In genomic region chr17:67776764-67777163, GRCm38 (mm10) we compare ENCODE assay signal across 8 mouse cellular contexts.
A peak's percentile ranks its signal among the peaks of the same experiment; 100 is the strongest.
DNase-seq lines count a peak whose midpoint lies in the region; ATAC-seq lines count a peak whose summit lies in the region.

No protein-coding gene starts in this region.

- WGBS in kidney, embryonic 14.5 days = 76% methylated on average over 9 of the region's 9 CpGs

- H3K4me1 ChIP-seq in kidney, embryonic 14.5 days (ENCODE audit: control insufficient read depth, insufficient read depth, low read length) = no peaks in the 10 kb centered on the region

- H3K27me3 ChIP-seq in kidney, embryonic 14.5 days (ENCODE audit: control insufficient read depth, insufficient read depth, low read length) = no peaks in the 10 kb centered on the region

- no peak overlapping the region for H3K4me2 ChIP-seq in kidney, embryonic 14.5 days (replicated peaks; ENCODE audit: low read depth, low read length)

- H3K4me3 ChIP-seq in kidney, embryonic 14.5 days (ENCODE audit: low read length) = no peak overlapping the region

- no peak for ATAC-seq in kidney, embryonic 14.5 days (ENCODE audit: low FRiP score, low TSS enrichment)

- peak; percentile 8 for DNase-seq in adrenal gland, adult 2 months
- DNase-seq in adrenal gland, adult 8-10 months = no peak
- peak; percentile 50 for DNase-seq in kidney, postnatal 10 days
- peak; percentile 29 for DNase-seq in right cerebral cortex, postnatal 14 days
- no peak for DNase-seq in right cerebral cortex, postnatal 25 days
- peak; percentile 37 for DNase-seq in retina, embryonic 14.5 days (ENCODE audit: low spot score)
- DNase-seq in urinary bladder, postnatal 4 days (ENCODE audit: low spot score in 2 of 2) = no peak

- H3K27ac ChIP-seq in kidney, embryonic 14.5 days (ENCODE audit: low read depth, low read length) = no peak overlapping the region

- H3K36me3 ChIP-seq in kidney, embryonic 14.5 days (ENCODE audit: control insufficient read depth, insufficient read depth, low read length) = peaks cover 30% of the 10 kb centered on the region

- no peaks in the 10 kb centered on the region for H3K9me3 ChIP-seq in kidney, embryonic 14.5 days (ENCODE audit: control insufficient read depth, low read length)

- H3K9ac ChIP-seq in kidney, embryonic 14.5 days (ENCODE audit: low read depth, low read length) = no peak overlapping the region

Comparison
In these comparisons a context has a peak if more than half of its experiments do, and no peak if none do; other contexts are left out.
1. DNase-seq: peak in adrenal gland, adult 2 months (single experiment), kidney, postnatal 10 days (single experiment), right cerebral cortex, postnatal 14 days (single experiment) and retina, embryonic 14.5 days (single experiment); none in adrenal gland, adult 8-10 months (single experiment), right cerebral cortex, postnatal 25 days (single experiment) and urinary bladder, postnatal 4 days (0 of 2).